Mouse (Mus musculus) MEL (cell line): ENCODE measurements at regions not wholly inside any gene's neighbourhood (a gene's known extent, or its start where the extent isn't known, plus 50 kb on each side); places are given as distances from the start of the nearest gene placed in this dataset.

Source experiments
- DNase-seq: peaks from one replicate; pipeline ENCODE4 v3.0.0; 2011; ENCODE audit warnings: low read depth, low spot score
- H3K27ac ChIP-seq: 2 replicates; pipeline ENCODE4 v1.5.1; 2012; ENCODE audit warnings: low read depth, mild to moderate bottlenecking, control low read depth, low read length, moderate library complexity; ENCODE audit not compliant: control insufficient read depth
- H3K27me3 ChIP-seq, 2 experiments: fragments of 150-350 bp in 1 of 2; sonication (generic) in 1 of 2; 2 replicates each; pipeline ENCODE4 v1.6.1; 2012; ENCODE audit warnings: low read length in 2 of 2, mild to moderate bottlenecking in 2 of 2, improper control_type of control experiment in 1 of 2, moderate library complexity in 1 of 2; ENCODE audit not compliant: insufficient read depth in 2 of 2, control insufficient read depth in 1 of 2
- H3K36me3 ChIP-seq, 2 experiments: 2 replicates each; pipeline ENCODE4 v1.6.1; 2012 to 2014; ENCODE audit warnings: low read length in 2 of 2, improper control_type of control experiment in 1 of 2, inconsistent platforms in 1 of 2, mild to moderate bottlenecking in 1 of 2; ENCODE audit not compliant: insufficient read depth in 2 of 2, control insufficient read depth in 1 of 2
- H3K4me1 ChIP-seq, 2 experiments: fragments of 150-350 bp in 1 of 2; sonication (generic) in 1 of 2; 2 replicates each; pipeline ENCODE4 v1.6.1; 2012; ENCODE audit warnings: low read length in 2 of 2, improper control_type of control experiment in 1 of 2, mild to moderate bottlenecking in 1 of 2; ENCODE audit not compliant: insufficient read depth in 2 of 2, control insufficient read depth in 1 of 2
- H3K4me3 ChIP-seq, 2 experiments: fragments of 150-350 bp in 1 of 2; sonication (generic) in 1 of 2; 2 replicates each; pipeline ENCODE4 v1.5.1; 2012; ENCODE audit warnings: low read depth in 2 of 2, low read length in 2 of 2, mild to moderate bottlenecking in 2 of 2, moderate library complexity in 2 of 2, control low read depth in 1 of 2, improper control_type of control experiment in 1 of 2; ENCODE audit not compliant: control insufficient read depth in 1 of 2, insufficient read depth in 1 of 2
- H3K79me2 ChIP-seq: 2 replicates; pipeline ENCODE4 v1.6.1; 2012; ENCODE audit warnings: mild to moderate bottlenecking, low read length, moderate library complexity; ENCODE audit not compliant: control insufficient read depth, poor library complexity, insufficient read depth
- H3K9ac ChIP-seq: 2 replicates; pipeline ENCODE4 v1.6.1; 2012; ENCODE audit warnings: low read depth, mild to moderate bottlenecking, control low read depth, low read length, moderate library complexity; ENCODE audit not compliant: control insufficient read depth, poor library complexity, severe bottlenecking
- H3K9me3 ChIP-seq: fragments of 150-350 bp; sonication (generic); replicated peaks from 2 replicates; pipeline ENCODE4 v1.6.1; 2012; ENCODE audit warnings: mild to moderate bottlenecking, low read length, improper control_type of control experiment, moderate library complexity; ENCODE audit not compliant: insufficient read depth
- CHD1 ChIP-seq: IDR thresholded peaks from 2 replicates; pipeline ENCODE4 v1.6.1; 2012; ENCODE audit warnings: low read depth, mild to moderate bottlenecking, inconsistent platforms, low read length, improper control_type of control experiment
- CHD2 ChIP-seq: IDR thresholded peaks from 2 replicates; pipeline ENCODE4 v1.6.1; 2011; ENCODE audit warnings: low read length, improper control_type of control experiment
- E2F4 ChIP-seq: IDR thresholded peaks from 2 replicates; pipeline ENCODE4 v1.6.1; 2011; ENCODE audit warnings: low read depth, low read length, improper control_type of control experiment, borderline replicate concordance
- ELF1 ChIP-seq: IDR thresholded peaks from 2 replicates; pipeline ENCODE4 v1.6.1; 2014; ENCODE audit warnings: low read depth, mild to moderate bottlenecking, inconsistent platforms, low read length, improper control_type of control experiment, moderate library complexity
- EP300 ChIP-seq, 2 experiments: IDR thresholded peaks; 2 replicates each; pipeline ENCODE4 v1.6.1; 2011; ENCODE audit warnings: improper control_type of control experiment in 2 of 2, low read length in 2 of 2, low read depth in 1 of 2, mild to moderate bottlenecking in 1 of 2
- GATA1 ChIP-seq: IDR thresholded peaks from 2 replicates; pipeline ENCODE4 v1.6.1; 2011; ENCODE audit warnings: low read depth, low read length, improper control_type of control experiment
- HCFC1 ChIP-seq: IDR thresholded peaks from 2 replicates; pipeline ENCODE4 v1.6.1; 2012; ENCODE audit warnings: low read depth, mild to moderate bottlenecking, inconsistent platforms, low read length, improper control_type of control experiment, moderate library complexity
- JUND ChIP-seq: IDR thresholded peaks from 2 replicates; pipeline ENCODE4 v1.6.1; 2011; ENCODE audit warnings: low read depth, mild to moderate bottlenecking, improper control_type of control experiment, low read length
- KAT2A ChIP-seq: conservative IDR thresholded peaks from 2 replicates; pipeline ENCODE4 v1.6.1; 2012; ENCODE audit warnings: low read depth, low read length, improper control_type of control experiment, inconsistent platforms
- MAFK ChIP-seq: IDR thresholded peaks from 2 replicates; pipeline ENCODE4 v1.6.1; 2011; ENCODE audit warnings: low read depth, mild to moderate bottlenecking, low read length, improper control_type of control experiment, borderline replicate concordance
- MAZ ChIP-seq: IDR thresholded peaks from 2 replicates; pipeline ENCODE4 v1.6.1; 2012; ENCODE audit warnings: low read depth, mild to moderate bottlenecking, inconsistent platforms, low read length, improper control_type of control experiment
- NELFE ChIP-seq: IDR thresholded peaks from 2 replicates; pipeline ENCODE4 v1.6.1; 2011; ENCODE audit warnings: low read depth, low read length, improper control_type of control experiment
- POLR2A ChIP-seq, 2 experiments: IDR thresholded peaks; 2 replicates each; pipeline ENCODE4 v1.6.1; 2011 to 2012; ENCODE audit warnings: low read length in 2 of 2, mild to moderate bottlenecking in 2 of 2, control low read depth in 1 of 2, improper control_type of control experiment in 1 of 2, low read depth in 1 of 2, moderate library complexity in 1 of 2; ENCODE audit not compliant: control insufficient read depth in 1 of 2, insufficient read depth in 1 of 2, poor library complexity in 1 of 2
- RCOR1 ChIP-seq: IDR thresholded peaks from 2 replicates; pipeline ENCODE4 v1.6.1; 2012; ENCODE audit warnings: low read depth, mild to moderate bottlenecking, inconsistent platforms, low read length, improper control_type of control experiment
- SIN3A ChIP-seq: IDR thresholded peaks from 2 replicates; pipeline ENCODE4 v1.6.1; 2012; ENCODE audit warnings: low read length, improper control_type of control experiment, inconsistent platforms
- SMC3 ChIP-seq: IDR thresholded peaks from 2 replicates; pipeline ENCODE4 v1.6.1; 2011; ENCODE audit warnings: low read depth, low read length, improper control_type of control experiment
- TAL1 ChIP-seq: IDR thresholded peaks from 2 replicates; pipeline ENCODE4 v1.6.1; 2012; ENCODE audit warnings: mild to moderate bottlenecking, inconsistent platforms, low read length, moderate library complexity, mixed read lengths
- TCF12 ChIP-seq: IDR thresholded peaks from 2 replicates; pipeline ENCODE4 v1.6.1; 2014; ENCODE audit warnings: low read depth, mild to moderate bottlenecking, inconsistent platforms, low read length, improper control_type of control experiment, moderate library complexity
- UBTF ChIP-seq: IDR thresholded peaks from 2 replicates; pipeline ENCODE4 v1.6.1; 2012; ENCODE audit warnings: low read depth, mild to moderate bottlenecking, inconsistent platforms, low read length, improper control_type of control experiment, moderate library complexity, borderline replicate concordance; ENCODE audit not compliant: insufficient read depth
- USF1 ChIP-seq: IDR thresholded peaks from 2 replicates; pipeline ENCODE4 v1.6.1; 2014; ENCODE audit warnings: low read depth, mild to moderate bottlenecking, inconsistent platforms, low read length, improper control_type of control experiment, moderate library complexity
- ZMIZ1 ChIP-seq: IDR thresholded peaks from 2 replicates; pipeline ENCODE4 v1.6.1; 2012; ENCODE audit warnings: low read depth, mild to moderate bottlenecking, inconsistent platforms, low read length, improper control_type of control experiment, moderate library complexity

DNA sequence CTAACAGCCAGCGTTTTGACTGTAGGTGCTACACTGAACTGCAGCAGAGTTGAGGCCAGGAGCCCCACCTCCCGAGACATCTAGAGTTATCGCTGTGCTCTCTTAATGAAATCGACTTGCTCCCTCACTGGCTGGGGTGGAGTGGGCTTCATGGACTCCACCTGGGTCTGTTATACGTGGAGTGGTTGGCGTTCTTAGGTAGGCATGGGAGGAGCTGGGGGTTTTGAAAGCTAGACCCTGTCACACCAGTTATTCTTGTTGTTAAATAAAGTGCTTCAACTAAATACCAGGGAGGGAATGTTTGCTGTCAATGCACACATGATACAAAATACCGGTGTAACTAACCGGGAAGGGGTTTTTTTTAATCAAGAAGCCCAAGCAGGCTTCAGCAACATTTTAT, 108.4 kb downstream of the Irx2 start:
- Histone ChIP-seq H3K9me3 (no peaks in the 10 kb centered on the region), H3K9ac (no peak overlapping the region), H3K4me1 (no peaks in the 10 kb centered on the region), H3K27ac (no peak overlapping the region), H3K27me3 (no peaks in the 10 kb centered on the region), H3K4me3 (no peak overlapping the region), H3K36me3 (no peaks in the 10 kb centered on the region), H3K79me2 (no peaks in the 10 kb centered on the region)
- no peak for DNase-seq
- TF ChIP-seq TAL1 (no peak), USF1 (no peak), SIN3A (no peak), GATA1 (no peak), NELFE (no peak)

DNA sequence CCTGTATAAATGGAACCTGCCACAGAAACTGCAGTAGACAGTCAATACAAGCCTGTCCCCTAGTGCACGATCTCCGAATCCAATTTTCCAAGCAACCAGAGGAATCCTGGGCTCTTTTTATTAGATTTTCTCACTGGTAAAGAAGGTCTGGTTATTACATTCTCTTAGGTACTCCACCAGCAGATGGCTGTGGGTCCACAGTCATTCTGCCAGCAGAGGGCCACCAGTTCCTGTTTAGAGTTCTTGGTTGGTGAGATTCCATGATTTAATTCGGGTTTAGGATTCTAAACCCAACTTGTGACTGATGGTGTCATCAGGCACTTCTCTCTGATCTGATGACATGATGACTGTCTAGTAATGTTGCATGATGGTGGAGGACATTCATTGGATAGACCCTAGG, 118.6 kb downstream of the Irx2 start:
- Histone ChIP-seq H3K4me1 (no peaks in the 10 kb centered on the region), H3K27ac (no peak overlapping the region), H3K27me3 (no peaks in the 10 kb centered on the region), H3K79me2 (no peaks in the 10 kb centered on the region), H3K36me3 (no peaks in the 10 kb centered on the region), H3K4me3 (no peak overlapping the region), H3K9me3 (no peaks in the 10 kb centered on the region), H3K9ac (no peak overlapping the region)
- DNase-seq, result no peak
- no peak for TF ChIP-seq MAZ
- no peak for TF ChIP-seq HCFC1
- TF ChIP-seq SIN3A, result no peak
- TF ChIP-seq ZMIZ1, result no peak
- TF ChIP-seq JUND, result no peak

DNA sequence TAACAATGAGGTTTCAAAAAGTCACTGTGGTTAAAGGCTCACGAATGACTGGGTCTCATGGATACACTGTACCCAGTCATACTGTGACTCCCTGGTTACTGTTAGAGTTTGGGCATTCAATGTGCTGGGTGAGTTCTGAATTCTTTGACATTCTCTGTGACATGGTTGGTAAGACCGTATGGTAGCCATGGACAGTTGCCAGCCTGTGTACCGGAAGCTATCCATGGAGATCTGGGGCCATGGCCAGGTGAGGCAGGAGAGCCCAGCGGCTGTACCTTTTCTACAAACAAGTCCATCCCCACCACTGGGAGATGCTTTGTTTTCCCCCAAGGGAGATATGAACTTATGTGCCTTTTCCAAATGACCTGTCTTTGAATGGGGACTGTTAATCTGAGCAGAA, 126.4 kb downstream of the Irx2 start:
- Histone ChIP-seq H3K79me2 (no peaks in the 10 kb centered on the region), H3K27me3 (no peaks in the 10 kb centered on the region), H3K27ac (no peak overlapping the region), H3K36me3 (no peaks in the 10 kb centered on the region), H3K9me3 (no peaks in the 10 kb centered on the region), H3K4me1 (no peaks in the 10 kb centered on the region), H3K4me3 (no peak overlapping the region), H3K9ac (no peak overlapping the region)
- DNase-seq, result no peak
- TF ChIP-seq SIN3A (no peak), ELF1 (no peak), NELFE (no peak), UBTF (no peak), RCOR1 (no peak), MAZ (no peak), E2F4 (no peak), CHD2 (no peak), EP300 (IDR thresholded peaks at IDR 0.05; ENCODE audit: low read depth in 1 of 2, low read length in 2 of 2) (no peak), SMC3 (no peak), TAL1 (no peak), KAT2A (no peak), CHD1 (no peak), MAFK (no peak), TCF12 (no peak), POLR2A (IDR thresholded peaks at IDR 0.05; ENCODE audit: control insufficient read depth in 1 of 2, insufficient read depth in 1 of 2, low read depth in 1 of 2, low read length in 2 of 2, poor library complexity in 1 of 2) (no peak)
